Mouse (Mus musculus) kidney, adult 2 months (tissue): Measurements from ENCODE around the gene Gfm1. TPM values are rescaled to one million over a fixed set of nuclear protein-coding genes. Genes with fewer than 3 reads are reported as not detected.
A peak's percentile ranks its signal among the peaks of the same experiment; 100 is the strongest.

Source experiments
- DNase-seq: peaks from one replicate; pipeline ENCODE4 v3.0.0; 2021
- H3K27ac ChIP-seq: fragments of 200-500 bp; 2 replicates; pipeline ENCODE4 v1.5.1; 2012; ENCODE audit warnings: low read depth, low read length, control low read depth, inconsistent platforms; ENCODE audit not compliant: insufficient read depth
- H3K27me3 ChIP-seq: fragments of 200-500 bp; replicated peaks from 2 replicates; pipeline ENCODE4 v1.6.1; 2012; ENCODE audit warnings: mild to moderate bottlenecking, moderate library complexity, low read length, inconsistent platforms; ENCODE audit not compliant: control insufficient read depth, insufficient read depth
- H3K36me3 ChIP-seq: fragments of 200-500 bp; 2 replicates; pipeline ENCODE4 v1.6.1; 2012; ENCODE audit warnings: mild to moderate bottlenecking, moderate library complexity, low read length, inconsistent platforms; ENCODE audit not compliant: control insufficient read depth, insufficient read depth
- H3K4me1 ChIP-seq: fragments of 200-500 bp; 2 replicates; pipeline ENCODE4 v1.6.1; 2011; ENCODE audit warnings: low read length; ENCODE audit not compliant: control insufficient read depth, insufficient read depth
- H3K4me3 ChIP-seq: fragments of 200-500 bp; 2 replicates; pipeline ENCODE4 v1.5.1; 2011; ENCODE audit warnings: mild to moderate bottlenecking, low read depth, low read length, control low read depth; ENCODE audit not compliant: insufficient read depth
- CTCF ChIP-seq: fragments of 200-500 bp; conservative IDR thresholded peaks from 2 replicates; pipeline ENCODE4 v1.5.1; 2011; ENCODE audit warnings: low read depth, mild to moderate bottlenecking, control low read depth, low read length, moderate library complexity, mixed read lengths; ENCODE audit not compliant: insufficient read depth, insufficient read length
- POLR2A ChIP-seq: fragments of 200-500 bp; IDR thresholded peaks from one replicate; pipeline ENCODE4 v1.6.1; 2011; ENCODE audit warnings: low read depth, low read length, control low read depth
- WGBS: fragments of 180-500 bp; shearing (Covaris S2); methylation state at CpG from one replicate; pipeline ENCODE4 v1.1.7; 2018; 5-methylcytosine and 5-hydroxymethylcytosine counted together
- polyA plus RNA-seq: library from polyadenylated mRNA; depleted of rRNA; stranded (reverse); fragments of >200 nt; gene quantifications from 2 replicates; pipeline ENCODE4 v1.2.3, GENCODE M21; 2012; rRNA removed

Gene Gfm1
- polyA plus RNA-seq = 37.7 and 55.0 TPM in 2 replicates

GRCm38 (mm10) chr3:67429999-67430380 is at the start of gene Gfm1:
TSS of gene Gfm1 (plus strand) at chr3:67430096.
- peaks cover 3% of the 10 kb centered on the region; the same call in 1 of the 2 replicates for H3K4me1 ChIP-seq
- H3K36me3 ChIP-seq = no peaks in the 10 kb centered on the region; the same call in 1 of the 2 replicates
- under 1% methylated on average over 24 of the region's 24 CpGs for WGBS
- H3K27ac ChIP-seq = no peak within 1 kb of the TSS
- DNase-seq = peak; percentile 94
- peak within 1 kb of the TSS; percentile 73 for H3K4me3 ChIP-seq
- H3K27me3 ChIP-seq = no peaks in the 10 kb centered on the region
- TF ChIP-seq POLR2A = peak; percentile 18
- TF ChIP-seq CTCF = peak; percentile 92

GRCm38 (mm10) chr3:67429338-67429998 is 428 bp upstream of the Gfm1 start:
- 22% methylated on average over 8 of the region's 8 CpGs for WGBS
- TF ChIP-seq POLR2A = no peak
- TF ChIP-seq CTCF = 0 out of 2 replicates have a peak, but pooled peaks have one; percentile 25
- 0 out of 2 replicates have a peak overlapping the region, but pooled peaks have one; percentile 73 for H3K4me3 ChIP-seq
- H3K27me3 ChIP-seq = no peaks in the 10 kb centered on the region
- no peak for DNase-seq
- H3K27ac ChIP-seq = no peak overlapping the region
- H3K4me1 ChIP-seq = peaks cover 3% of the 10 kb centered on the region; the same call in 1 of the 2 replicates
- no peaks in the 10 kb centered on the region; the same call in 1 of the 2 replicates for H3K36me3 ChIP-seq

- TF ChIP-seq POLR2A = no peak
- TF ChIP-seq CTCF = no peak
- Histone ChIP-seq H3K4me3 (no peak overlapping the region), H3K36me3 (no peaks in the 10 kb centered on the region; the same call in 1 of the 2 replicates), H3K27me3 (no peaks in the 10 kb centered on the region), H3K27ac (no peak overlapping the region), H3K4me1 (peaks cover 3% of the 10 kb centered on the region; the same call in 1 of the 2 replicates)
- WGBS = 72% methylated on average over 6 of the region's 6 CpGs
- DNase-seq = peak; percentile 7
Observed at GRCm38 (mm10) chr3:67434011-67434410, 4.1 kb downstream of the Gfm1 start.

GRCm38 (mm10) chr3:67447143-67447542 is 17.2 kb downstream of the Gfm1 start:
- Histone ChIP-seq H3K4me1 (no peaks in the 10 kb centered on the region), H3K27me3 (no peaks in the 10 kb centered on the region), H3K27ac (no peak overlapping the region), H3K4me3 (no peak overlapping the region), H3K36me3 (no peaks in the 10 kb centered on the region; the same call in none of the 2 replicates)
- WGBS = 93% methylated on average over 2 of the region's 2 CpGs
- no peak for TF ChIP-seq POLR2A
- TF ChIP-seq CTCF = peak; percentile 32; the same call in 1 of the 2 replicates
- DNase-seq = peak; percentile 5

GRCm38 (mm10) chr3:67449660-67450059 is 19.8 kb downstream of the Gfm1 start:
- TF ChIP-seq POLR2A = no peak
- TF ChIP-seq CTCF = no peak
- no peak overlapping the region for H3K4me3 ChIP-seq
- H3K4me1 ChIP-seq = no peaks in the 10 kb centered on the region
- H3K27ac ChIP-seq = no peak overlapping the region
- DNase-seq = peak; percentile 38
- 89% methylated on average over 21 of the region's 21 CpGs for WGBS
- no peaks in the 10 kb centered on the region for H3K27me3 ChIP-seq
- H3K36me3 ChIP-seq = peaks cover 2% of the 10 kb centered on the region

- peaks cover 2% of the 10 kb centered on the region for H3K36me3 ChIP-seq
Observed at GRCm38 (mm10) chr3:67450601-67451210, 20.8 kb downstream of the Gfm1 start.

GRCm38 (mm10) chr3:67459881-67460280 is 30.0 kb downstream of the Gfm1 start:
- Histone ChIP-seq H3K27ac (no peak overlapping the region), H3K27me3 (no peaks in the 10 kb centered on the region), H3K36me3 (peaks cover 3% of the 10 kb centered on the region; the same call in 1 of the 2 replicates), H3K4me1 (no peaks in the 10 kb centered on the region), H3K4me3 (no peak overlapping the region)
- WGBS = 90% methylated on average over 3 of the region's 3 CpGs
- DNase-seq = no peak
- no peak for TF ChIP-seq POLR2A
- TF ChIP-seq CTCF = no peak

More at GRCm38 (mm10) chr3:67450601-67451210, 20.8 kb downstream of the Gfm1 start:
- DNase-seq = peak; percentile 42
- H3K4me3 ChIP-seq = no peak overlapping the region
- TF ChIP-seq POLR2A = no peak
- TF ChIP-seq CTCF = no peak
- no peak overlapping the region for H3K27ac ChIP-seq
- WGBS = 66% methylated on average over 5 of the region's 5 CpGs
- no peaks in the 10 kb centered on the region for H3K4me1 ChIP-seq
- H3K27me3 ChIP-seq = no peaks in the 10 kb centered on the region
